ENCODE assay signal across 25 mouse cellular contexts in the genomic region with DNA sequence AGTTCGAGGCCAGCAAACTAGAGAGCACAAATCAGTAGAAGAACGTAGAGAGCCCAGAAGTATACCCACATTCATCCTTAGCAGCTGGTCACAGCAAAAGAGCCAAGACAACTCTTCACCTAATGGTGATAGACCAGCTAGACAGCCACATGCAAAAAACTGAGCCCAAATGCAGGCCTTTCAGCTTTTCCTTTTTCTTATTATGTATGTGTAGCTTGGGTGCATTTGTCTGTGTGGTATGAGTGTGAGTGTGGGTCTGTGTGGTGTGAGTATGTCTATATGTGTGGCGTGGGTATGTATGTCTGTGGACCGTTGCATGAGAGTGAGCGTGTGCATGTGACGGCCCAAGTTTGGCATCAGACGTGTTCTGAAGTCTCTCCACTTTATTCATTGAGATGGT. TPM values are rescaled to one million over a fixed set of nuclear protein-coding genes. Genes with fewer than 3 reads are reported as not detected.
DNase-seq lines count a peak whose midpoint lies in the region; ATAC-seq lines count a peak whose summit lies in the region.
"Had no signal": no experiment of that assay in that cellular context is flagged by ENCODE, and none has a peak within 500 bp of the region (broad histone marks: within the 10 kb centered on the region; RNA-seq: fewer than 3 reads in every experiment).

No protein-coding gene starts in this region.

- no peak overlapping the region for H3K4me3 ChIP-seq in heart, embryonic 10.5 days
- H3K4me3 ChIP-seq in midbrain, embryonic 11.5 days (ENCODE audit: low read depth, low read length): no peak overlapping the region
- H3K4me3 ChIP-seq in midbrain, embryonic 15.5 days: no peak overlapping the region

- no peak for ATAC-seq in midbrain, embryonic 11.5 days (ENCODE audit: low FRiP score)
- ATAC-seq in midbrain, embryonic 15.5 days (replicated peaks): no peak
- ATAC-seq: activated CD4-positive, CD25-positive, alpha-beta regulatory T cell, adult 4 months; CD4-positive, CD25-positive, alpha-beta regulatory T cell, adult 4 months; Patski had no signal

- H3K27me3 ChIP-seq in heart, embryonic 10.5 days (ENCODE audit: insufficient read depth, poor library complexity, severe bottlenecking): no peaks in the 10 kb centered on the region
- H3K27me3 ChIP-seq in midbrain, embryonic 11.5 days (ENCODE audit: control insufficient read depth, insufficient read depth, low read length): no peaks in the 10 kb centered on the region
- H3K27me3 ChIP-seq in midbrain, embryonic 15.5 days (replicated peaks): no peaks in the 10 kb centered on the region
- H3K27me3 ChIP-seq: CH12.LX, Patski had no signal

- WGBS in heart, embryonic 10.5 days: 93% methylated on average over 7 of the region's 7 CpGs
- WGBS in midbrain, embryonic 11.5 days: 94% methylated on average over 7 of the region's 7 CpGs
- 93% methylated on average over 7 of the region's 7 CpGs for WGBS in midbrain, embryonic 15.5 days

- H3K36me3 ChIP-seq in heart, embryonic 10.5 days: peaks cover 97% of the 10 kb centered on the region
- peaks cover 36% of the 10 kb centered on the region for H3K36me3 ChIP-seq in midbrain, embryonic 11.5 days (ENCODE audit: control insufficient read depth, insufficient read depth, low read length)
- H3K36me3 ChIP-seq in midbrain, embryonic 15.5 days (replicated peaks): peaks cover 70% of the 10 kb centered on the region

- H3K9me3 ChIP-seq in heart, embryonic 10.5 days: no peaks in the 10 kb centered on the region
- no peaks in the 10 kb centered on the region for H3K9me3 ChIP-seq in midbrain, embryonic 11.5 days (ENCODE audit: control insufficient read depth, low read length)
- H3K9me3 ChIP-seq in midbrain, embryonic 15.5 days: no peaks in the 10 kb centered on the region
- H3K9me3 ChIP-seq: G1E had no signal

- DNase-seq in heart, adult 11 months: peak; percentile 34
- no peak for DNase-seq in heart, postnatal 14 days
- DNase-seq in heart, embryonic 10.5 days (ENCODE audit: low spot score): peak; percentile 53
- DNase-seq in heart, postnatal 36 days: no peak
- DNase-seq in midbrain, embryonic 11.5 days (ENCODE audit: low spot score, missing footprints): peak; percentile 75
- DNase-seq: adrenal gland, adult 2 months; adrenal gland, adult 8-10 months; adrenal gland, postnatal 10 days; adrenal gland, postnatal 14 days; adrenal gland, postnatal 25 days; adrenal gland, postnatal 36 days; B cell, adult 2 months; cerebellum, adult 11 months; cerebellum, adult 11-12 months; cerebellum, adult 18-20 months had no signal

- no peak overlapping the region for H3K4me2 ChIP-seq in midbrain, embryonic 11.5 days
- H3K4me2 ChIP-seq in midbrain, embryonic 15.5 days: no peak overlapping the region

- intact Hi-C loops in heart, postnatal 14 days (cut with DNase I): no loop called here
- intact Hi-C loops in heart, postnatal 36 days (cut with DNase I): no loop called here

- H3K4me1 ChIP-seq in heart, embryonic 10.5 days: no peaks in the 10 kb centered on the region
- no peaks in the 10 kb centered on the region for H3K4me1 ChIP-seq in midbrain, embryonic 11.5 days (ENCODE audit: control insufficient read depth, insufficient read depth, low read length)
- H3K4me1 ChIP-seq in midbrain, embryonic 15.5 days: no peaks in the 10 kb centered on the region

- no peak overlapping the region for H3K27ac ChIP-seq in heart, embryonic 10.5 days
- no peak overlapping the region for H3K27ac ChIP-seq in midbrain, embryonic 11.5 days (ENCODE audit: low read depth, low read length)
- no peak overlapping the region for H3K27ac ChIP-seq in midbrain, embryonic 15.5 days

- H3K9ac ChIP-seq in midbrain, embryonic 11.5 days (ENCODE audit: low read length): no peak overlapping the region
- H3K9ac ChIP-seq in midbrain, embryonic 15.5 days: no peak overlapping the region

RNA-seq across cellular contexts. Expression of a gene that starts 17.5 kb away (rescaled TPM):
- total RNA-seq in heart, postnatal 14 days (2021): 1 to 10 TPM; 6.1 to 7.7 TPM
- polyA plus RNA-seq in heart, embryonic 10.5 days (2016; fragmentation: Nextera tagmentation; extraction: Ambion mirVana): 16.1 and 19.9 TPM in 2 replicates
- total RNA-seq in heart, postnatal 36 days (2021): 1 to 10 TPM; 5.6 to 6.6 TPM
- polyA plus RNA-seq in midbrain, embryonic 11.5 days (2014; fragmentation: Nextera tagmentation; extraction: Ambion mirVana): 30.1 and 31.9 TPM in 2 replicates
- polyA plus RNA-seq in midbrain, embryonic 15.5 days (2015; fragmentation: Nextera tagmentation; extraction: Ambion mirVana): 41.0 and 42.3 TPM in 2 replicates

RNA-seq across cellular contexts. Expression of a gene that starts 24.3 kb away (rescaled TPM):
- total RNA-seq in heart, postnatal 14 days (2021): under 1 TPM; 0.76 to 0.80 TPM
- not detected in 2 replicates for polyA plus RNA-seq in heart, embryonic 10.5 days (2016; fragmentation: Nextera tagmentation; extraction: Ambion mirVana)
- not detected for total RNA-seq in heart, postnatal 36 days (2021)
- polyA plus RNA-seq in midbrain, embryonic 11.5 days (2014; fragmentation: Nextera tagmentation; extraction: Ambion mirVana): not detected in 2 replicates
- not detected in 2 replicates for polyA plus RNA-seq in midbrain, embryonic 15.5 days (2015; fragmentation: Nextera tagmentation; extraction: Ambion mirVana)
- total RNA-seq: adrenal gland, postnatal 25 days; ES-E14; G1E; MEL had no signal
- polyA plus RNA-seq: activated CD4-positive, CD25-positive, alpha-beta regulatory T cell, adult 4 months; brain, embryonic 14.5 days; C2C12; CD4-positive, CD25-positive, alpha-beta regulatory T cell, adult 4 months; G1E; Patski had no signal

Comparison
In these comparisons a context has a peak if more than half of its experiments do, and no peak if none do; other contexts are left out.
1. DNase-seq: peak in heart, adult 11 months (single experiment), heart, embryonic 10.5 days (single experiment) and midbrain, embryonic 11.5 days (single experiment); none in heart, postnatal 14 days (0 of 2) and heart, postnatal 36 days (0 of 2).